Mouse (Mus musculus) layer of hippocampus, postnatal 10 days (tissue): Measurements from ENCODE around the gene Gm13288. TPM values are rescaled to one million over a fixed set of nuclear protein-coding genes. Genes with fewer than 3 reads are reported as not detected.
A peak's percentile ranks its signal among the peaks of the same experiment; 100 is the strongest.
"Not testable (repeated sequence)": the region's sequence is repeated elsewhere in the genome, so short reads cannot be mapped to it uniquely, and the experiment has no call there.

Experiments used
- DNase-seq, 2 experiments: peaks; one replicate each; pipeline ENCODE4 v3.0.0; 2021; ENCODE audit warnings: low spot score in 2 of 2
- total RNA-seq, 2 experiments: library from RNA; stranded (reverse); gene quantifications; 2 replicates each; pipeline ENCODE4 v1.2.3; 2021

Gene Gm13288
- total RNA-seq, 2 experiments from 2014 or later, result not detected

GRCm38 (mm10) chr4:88799365-88799764, 6.0 kb upstream of the Gm13288 start, which contains the start of gene Gm13285:
Gene Gm13285, plus strand, starts transcription at chr4:88799665.
- DNase-seq, result not testable (repeated sequence)

DNA sequence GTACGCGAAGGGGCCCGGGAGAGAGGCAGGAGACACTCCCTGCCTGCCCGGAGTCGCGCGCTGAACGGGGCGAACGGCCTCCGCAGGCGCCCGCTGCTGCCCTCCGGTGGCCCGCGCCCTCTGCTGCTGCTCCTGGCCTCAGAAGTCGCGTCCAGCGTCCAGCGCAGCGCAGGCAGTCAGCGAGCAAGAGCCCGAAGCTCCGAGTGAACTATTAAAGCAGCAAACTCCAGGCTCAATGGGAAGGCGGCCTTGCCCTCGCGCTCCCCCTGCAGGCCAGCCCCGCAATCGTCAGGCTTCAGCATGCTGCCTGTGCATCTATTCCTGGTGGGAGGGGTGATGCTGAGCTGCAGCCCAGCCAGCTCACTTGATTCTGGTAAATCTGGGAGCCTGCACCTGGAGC, 2.4 kb upstream of the Gm13288 start, which contains the start of gene Gm13287:
Gene Gm13287, plus strand, starts transcription at position 301 of the 400 bp plus-strand sequence.
- DNase-seq, result not testable (repeated sequence)

- DNase-seq, result peak; percentile 4 to 14
Observed at GRCm38 (mm10) chr4:88805761-88806160, 430 bp downstream of the Gm13288 start.

DNA sequence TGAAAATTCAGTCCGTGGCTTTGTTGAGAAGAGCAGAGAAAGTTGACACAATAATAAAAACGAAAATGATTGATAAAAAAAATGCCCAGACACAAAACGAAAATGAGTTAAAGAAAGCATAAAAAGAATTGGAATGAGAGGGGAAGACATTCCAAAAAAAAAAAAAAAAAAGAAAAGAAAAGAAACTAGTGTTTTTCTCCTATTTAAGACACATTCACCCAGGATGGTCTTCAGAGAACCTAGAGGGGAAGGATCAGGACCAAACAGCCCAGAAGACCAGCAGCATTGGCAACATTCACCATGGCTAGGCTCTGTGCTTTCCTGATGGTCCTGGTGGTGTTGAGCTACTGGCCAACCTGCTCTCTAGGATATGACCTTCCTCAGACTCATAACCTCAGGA, 10.6 kb downstream of the Gm13288 start, which contains the start of gene Ifna7:
Gene Ifna7, plus strand, starts transcription at position 301 of the 400 bp plus-strand sequence.
- DNase-seq, result no peak

DNA sequence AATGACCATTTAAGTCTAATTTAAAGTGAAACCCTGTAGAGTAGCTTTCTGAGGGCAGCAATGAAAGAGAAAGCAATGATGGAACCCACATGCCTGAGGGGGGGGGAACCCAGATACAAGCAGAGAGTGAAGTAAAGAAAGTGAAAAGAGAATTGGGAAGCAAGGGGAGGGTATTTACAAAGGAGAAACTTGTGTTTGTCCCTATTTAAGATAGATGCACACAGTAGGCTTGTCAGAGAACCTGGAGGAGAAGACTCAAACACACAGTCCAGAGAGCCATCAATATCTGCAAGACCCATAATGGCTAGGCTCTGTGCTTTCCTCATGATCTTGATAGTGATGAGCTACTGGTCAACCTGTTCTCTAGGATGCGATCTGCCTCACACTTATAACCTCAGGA, 14.3 kb downstream of the Gm13288 start, which contains the start of gene Ifna11:
Gene Ifna11, plus strand, starts transcription at position 301 of the 400 bp plus-strand sequence.
- no peak for DNase-seq

DNA sequence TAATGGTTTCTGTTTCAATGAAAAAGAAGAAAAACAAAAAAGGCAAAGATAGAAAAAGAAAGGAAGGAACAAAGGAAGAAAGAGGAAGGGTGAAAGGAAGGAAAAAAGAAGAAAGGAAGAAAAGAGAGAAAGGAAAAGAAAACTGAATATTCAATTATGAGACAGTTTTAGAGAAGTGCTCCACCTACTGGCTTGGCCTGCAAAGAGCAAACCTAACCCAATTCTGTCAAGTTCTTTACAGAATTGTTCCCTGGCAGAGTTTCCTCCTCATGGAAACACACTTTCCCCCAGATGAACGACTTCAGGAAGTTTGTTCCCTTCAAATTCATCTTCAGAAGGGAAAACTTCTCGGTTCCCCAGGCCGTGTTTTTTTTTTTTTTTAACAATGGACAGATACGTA, 17.7 kb downstream of the Gm13288 start:
- DNase-seq, result peak; percentile 5 to 26

DNA sequence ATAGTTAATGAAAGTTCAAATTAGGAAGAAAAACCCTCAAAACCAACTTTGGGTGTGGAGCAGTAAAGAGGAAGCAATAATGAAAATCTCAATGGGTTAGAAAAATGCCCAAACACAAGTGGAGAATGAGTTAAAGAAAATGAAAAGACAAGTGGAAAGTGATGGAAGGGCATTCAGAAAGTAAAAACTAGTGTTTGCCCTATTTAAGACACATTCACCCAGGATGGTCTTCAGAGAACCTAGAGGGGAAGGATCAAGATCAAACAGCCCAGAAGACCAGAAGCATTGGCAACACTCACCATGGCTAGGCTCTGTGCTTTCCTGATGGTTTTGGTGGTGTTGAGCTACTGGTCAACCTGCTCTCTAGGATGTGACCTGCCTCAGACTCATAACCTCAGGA, 21.8 kb downstream of the Gm13288 start, which contains the start of gene Ifna6:
Gene Ifna6, plus strand, starts transcription at position 301 of the 400 bp plus-strand sequence.
- not testable (repeated sequence) for DNase-seq

- peak; percentile 47 to 54 for DNase-seq
Observed at GRCm38 (mm10) chr4:88830523-88830922, 25.2 kb downstream of the Gm13288 start.

- not testable (repeated sequence) for DNase-seq
Observed at GRCm38 (mm10) chr4:88835225-88835624, 29.9 kb downstream of the Gm13288 start, which contains the start of gene Ifna5. Gene Ifna5, plus strand, starts transcription at chr4:88835525.

DNA sequence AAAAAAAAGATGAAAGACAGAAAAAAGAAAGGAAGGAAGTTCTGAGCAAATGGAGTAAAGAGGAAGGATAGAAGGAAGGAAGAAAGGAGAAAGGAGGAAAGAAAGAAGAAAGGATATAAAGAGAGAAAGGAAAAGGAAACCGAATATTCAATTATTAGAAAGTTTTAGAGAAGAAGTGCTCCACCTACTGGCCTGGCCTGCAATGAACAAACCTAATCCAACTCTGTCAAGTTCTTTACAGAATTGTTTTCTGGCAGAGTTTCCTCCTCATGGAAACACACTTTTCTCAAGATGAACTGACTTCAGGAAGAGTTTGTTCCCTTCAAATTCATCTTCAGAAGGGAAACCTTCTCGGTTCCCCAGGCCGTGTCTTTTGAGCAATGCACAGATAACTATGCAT, 33.5 kb downstream of the Gm13288 start:
- peak in 1 of 2 experiments; percentile 14 for DNase-seq

- no peak for DNase-seq
Observed at GRCm38 (mm10) chr4:88840058-88840457, 34.7 kb downstream of the Gm13288 start.

DNA sequence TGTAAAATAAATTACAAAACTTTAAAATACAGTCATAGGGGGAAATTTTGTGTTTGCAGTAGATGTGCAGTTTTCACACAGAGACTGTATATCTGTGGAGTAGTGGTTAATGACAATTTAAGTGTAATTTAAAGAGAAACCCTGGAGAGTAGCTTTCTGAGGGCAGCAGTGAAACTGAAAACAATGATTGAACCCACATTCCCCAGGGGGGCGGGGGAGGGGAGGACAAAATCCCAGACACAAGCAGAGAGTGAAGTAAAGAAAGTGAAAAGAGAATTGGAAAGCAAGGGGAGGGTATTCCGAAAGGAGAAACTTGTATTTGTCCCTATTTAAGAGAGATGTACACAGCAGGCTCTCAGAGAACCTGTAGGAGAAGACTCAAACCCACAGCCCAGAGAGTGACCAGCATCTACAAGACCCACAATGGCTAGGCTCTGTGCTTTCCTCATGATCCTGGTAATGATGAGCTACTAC, 36.1 kb downstream of the Gm13288 start, which contains the start of gene Ifna4:
Gene Ifna4, plus strand, starts transcription at position 424 of the 474 bp plus-strand sequence.
- no peak for DNase-seq

DNA sequence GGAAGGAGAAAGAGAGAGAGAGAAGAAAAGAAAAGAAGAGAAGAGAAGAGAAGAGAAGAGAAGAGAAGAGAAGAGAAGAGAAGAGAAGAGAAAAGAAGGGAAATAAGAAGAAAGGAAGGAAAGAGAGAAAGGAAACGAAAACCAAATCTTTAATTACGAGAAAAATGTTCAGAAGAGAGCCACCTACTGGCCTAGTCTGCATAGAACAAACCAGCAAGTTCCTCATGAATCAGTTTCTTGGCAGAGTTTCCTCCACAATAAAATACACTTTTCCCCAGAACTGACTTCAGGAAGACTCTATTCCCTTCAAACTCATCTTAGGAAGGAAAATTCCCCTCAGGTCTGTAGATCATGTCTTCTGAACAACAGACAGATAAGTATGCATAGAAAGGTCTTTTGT, 40.0 kb downstream of the Gm13288 start:
- DNase-seq, result no peak

DNA sequence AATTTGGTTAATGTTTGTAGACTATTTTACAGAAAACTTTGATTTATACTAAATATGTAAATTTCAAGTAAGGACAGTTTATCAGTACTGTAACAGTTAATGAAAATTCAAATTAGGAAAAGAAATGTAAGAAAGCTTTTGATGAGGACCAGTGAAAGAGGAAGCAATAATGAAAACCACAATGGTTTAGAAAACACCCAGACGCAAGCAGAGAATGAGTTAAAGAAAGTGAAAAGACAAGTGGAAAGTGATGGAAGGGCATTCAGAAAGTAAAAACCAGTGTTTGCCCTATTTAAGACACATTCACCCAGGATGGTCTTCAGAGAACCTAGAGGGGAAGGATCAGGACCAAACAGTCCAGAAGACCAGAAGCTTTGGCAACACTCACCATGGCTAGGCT, 44.4 kb downstream of the Gm13288 start, which contains the start of gene Ifna1:
Gene Ifna1, plus strand, starts transcription at position 390 of the 400 bp plus-strand sequence.
- DNase-seq, result no peak

DNA sequence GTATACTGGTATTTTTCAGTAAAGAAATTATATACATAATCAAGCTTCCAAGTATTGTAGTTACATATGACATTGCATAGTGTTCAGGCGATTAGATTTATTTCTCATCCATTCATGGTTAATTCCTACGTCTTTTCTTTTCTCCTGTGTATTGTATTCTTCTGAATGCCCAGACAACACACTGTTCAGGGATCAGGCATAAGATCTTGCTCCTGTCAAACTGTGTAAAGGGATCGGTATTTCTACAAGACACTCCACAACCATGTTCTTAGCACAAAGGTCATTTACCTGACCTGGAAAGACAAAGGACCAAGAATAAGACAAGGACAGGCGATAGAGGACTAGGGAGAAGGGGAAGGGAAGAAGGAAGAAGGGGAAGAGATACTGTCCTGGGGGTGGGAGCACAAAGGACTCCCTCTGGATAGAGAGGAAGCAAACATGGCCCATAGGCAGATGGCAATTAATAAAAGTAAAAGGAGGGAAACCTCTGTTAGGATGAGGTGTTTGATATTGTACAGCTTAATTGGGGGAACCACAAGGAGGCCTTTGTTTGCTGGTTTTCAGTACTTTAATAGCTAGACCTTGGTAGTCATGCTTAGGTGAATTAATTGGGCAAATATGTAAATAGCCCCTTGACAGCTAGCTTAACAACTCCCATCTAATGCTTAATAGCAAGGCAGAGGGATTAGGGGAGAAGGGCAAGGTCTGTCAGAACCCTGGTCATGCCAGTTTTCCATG, 45.9 kb downstream of the Gm13288 start:
- no peak for DNase-seq

Other genes with a start within 250 kb of the Gm13288 start
- not detected for gene Ifna15, start 247.3 kb upstream of the Gm13288 start, total RNA-seq
- not detected for gene Ifna14, start 233.7 kb upstream of the Gm13288 start, total RNA-seq
- not detected for gene Ifna9, start 213.1 kb upstream of the Gm13288 start, total RNA-seq
- not detected for gene Ifna12, start 202.2 kb upstream of the Gm13288 start, total RNA-seq
- gene C87499, start 171.1 kb upstream of the Gm13288 start, total RNA-seq, result not detected
- not detected for gene Ifna13, start 161.1 kb upstream of the Gm13288 start, total RNA-seq
- gene Ifna16, start 128.6 kb upstream of the Gm13288 start, total RNA-seq, result not detected
- gene Ifna2, start 121.6 kb upstream of the Gm13288 start, total RNA-seq, result not detected
- gene Ifnab, start 114.2 kb upstream of the Gm13288 start, total RNA-seq, result not detected
- 1 to 10 TPM; 1.2 to 1.3 TPM for gene Gm26566, start 83.7 kb upstream of the Gm13288 start, total RNA-seq
- gene Klhl9, start 83.1 kb upstream of the Gm13288 start, total RNA-seq, result 100 to 1,000 TPM; 102 to 104 TPM
- not detected for gene Gm13271, start 50.7 kb upstream of the Gm13288 start, total RNA-seq
- not detected for gene Gm13283, start 45.4 kb upstream of the Gm13288 start, total RNA-seq
- gene Gm13290, start 31.7 kb upstream of the Gm13288 start, total RNA-seq, result not detected
- gene Gm13289, start 28.6 kb upstream of the Gm13288 start, total RNA-seq, result not detected
- gene Gm13272, start 25.7 kb upstream of the Gm13288 start, total RNA-seq, result not detected
- gene Ifnz, start 23.4 kb upstream of the Gm13288 start, total RNA-seq, result not detected
- gene Gm13276, start 19.8 kb upstream of the Gm13288 start, total RNA-seq, result not detected
- not detected for gene Gm13277, start 16.9 kb upstream of the Gm13288 start, total RNA-seq
- not detected for gene Gm13278, start 14.0 kb upstream of the Gm13288 start, total RNA-seq
- gene Gm13275, start 11.0 kb upstream of the Gm13288 start, total RNA-seq, result not detected
- not detected for gene Gm13279, start 8.1 kb upstream of the Gm13288 start, total RNA-seq
- not detected for gene Gm13285, start 5.9 kb upstream of the Gm13288 start, total RNA-seq
- not detected for gene Gm13287, start 2.3 kb upstream of the Gm13288 start, total RNA-seq
- not detected for gene Ifna7, start 10.7 kb downstream of the Gm13288 start, total RNA-seq
- not detected for gene Ifna11, start 14.4 kb downstream of the Gm13288 start, total RNA-seq
- gene Ifna6, start 21.9 kb downstream of the Gm13288 start, total RNA-seq, result not detected
- gene Ifna5, start 30.0 kb downstream of the Gm13288 start, total RNA-seq, result not detected
- gene Ifna4, start 36.3 kb downstream of the Gm13288 start, total RNA-seq, result not detected
- not detected for gene Ifna1, start 44.6 kb downstream of the Gm13288 start, total RNA-seq
- not detected for gene Ifne, start 74.7 kb downstream of the Gm13288 start, total RNA-seq